In genomic region chr9:7554382-7554781, GRCm38 (mm10) we compare ENCODE assay signal across 9 mouse cellular contexts. TPM values are rescaled to one million over a fixed set of nuclear protein-coding genes. Genes with fewer than 3 reads are reported as not detected.
DNase-seq lines count a peak whose midpoint lies in the region; ATAC-seq and TF ChIP-seq lines count a peak whose summit lies in the region.
"Had no signal": no experiment of that assay in that cellular context is flagged by ENCODE, and none has a peak within 500 bp of the region (broad histone marks: within the 10 kb centered on the region; RNA-seq: fewer than 3 reads in every experiment).

No protein-coding gene starts in this region.

- 35% methylated on average over 3 of the region's 3 CpGs for WGBS in heart, embryonic 12.5 days
- WGBS in thymus, adult 2 months: 30% methylated on average over 3 of the region's 3 CpGs
- WGBS in intestine, embryonic 16.5 days: 36% methylated on average over 3 of the region's 3 CpGs

- H3K27me3 ChIP-seq in heart, embryonic 12.5 days (replicated peaks): no peaks in the 10 kb centered on the region
- no peaks in the 10 kb centered on the region for H3K27me3 ChIP-seq in thymus, adult 2 months (ENCODE audit: control insufficient read depth, insufficient read depth, low read length)
- no peaks in the 10 kb centered on the region for H3K27me3 ChIP-seq in intestine, embryonic 16.5 days (replicated peaks; ENCODE audit: control insufficient read depth, insufficient read depth, low read length)

- H3K4me1 ChIP-seq in heart, embryonic 12.5 days (replicated peaks): no peaks in the 10 kb centered on the region
- H3K4me1 ChIP-seq in thymus, adult 2 months (replicated peaks; ENCODE audit: control insufficient read depth, insufficient read depth, low read length): no peaks in the 10 kb centered on the region
- H3K4me1 ChIP-seq in intestine, embryonic 16.5 days (ENCODE audit: control insufficient read depth, insufficient read depth, low read length): no peaks in the 10 kb centered on the region

- H3K9ac ChIP-seq in heart, embryonic 12.5 days: no peak overlapping the region
- H3K9ac ChIP-seq in intestine, embryonic 16.5 days (ENCODE audit: low read depth, low read length): no peak overlapping the region

- no peak overlapping the region for H3K4me2 ChIP-seq in heart, embryonic 12.5 days
- no peak overlapping the region for H3K4me2 ChIP-seq in intestine, embryonic 16.5 days (ENCODE audit: low read depth, low read length)

- H3K9me3 ChIP-seq in heart, embryonic 12.5 days (replicated peaks): no peaks in the 10 kb centered on the region
- no peaks in the 10 kb centered on the region for H3K9me3 ChIP-seq in intestine, embryonic 16.5 days (ENCODE audit: control insufficient read depth, low read length)

- TF ChIP-seq POLR2A in thymus, adult 2 months (IDR thresholded peaks at IDR 0.05; ENCODE audit: control insufficient read depth, extremely low read depth, insufficient read depth, low read length, poor library complexity): no peak

- no peaks in the 10 kb centered on the region for H3K36me3 ChIP-seq in heart, embryonic 12.5 days
- H3K36me3 ChIP-seq in thymus, adult 2 months (ENCODE audit: control insufficient read depth, insufficient read depth, low read length): no peaks in the 10 kb centered on the region
- H3K36me3 ChIP-seq in intestine, embryonic 16.5 days (ENCODE audit: control insufficient read depth, insufficient read depth, low read length): no peaks in the 10 kb centered on the region

- H3K4me3 ChIP-seq in heart, embryonic 12.5 days: no peak overlapping the region
- H3K4me3 ChIP-seq in thymus, adult 2 months (ENCODE audit: control insufficient read depth, insufficient read depth, low read length): no peak overlapping the region
- H3K4me3 ChIP-seq in intestine, embryonic 16.5 days (ENCODE audit: low read length): no peak overlapping the region

- no peak for ATAC-seq in heart, embryonic 12.5 days (ENCODE audit: insufficient number of reproducible peaks, low FRiP score)
- peak; percentile 87 for ATAC-seq in megakaryocyte-erythroid progenitor cell, adult 5-6 weeks (replicated peaks; ENCODE audit: low FRiP score, low TSS enrichment, poor library complexity, severe bottlenecking)
- no peak for ATAC-seq in intestine, embryonic 16.5 days

- no peak overlapping the region for H3K27ac ChIP-seq in heart, embryonic 12.5 days (ENCODE audit: poor library complexity, severe bottlenecking)
- no peak overlapping the region for H3K27ac ChIP-seq in thymus, adult 2 months (ENCODE audit: control insufficient read depth, insufficient read depth, low read length)
- no peak overlapping the region for H3K27ac ChIP-seq in intestine, embryonic 16.5 days (ENCODE audit: low read length)

- peak; percentile 35 to 67 for DNase-seq in heart, adult 18-20 months
- DNase-seq in thymus, adult 2 months: peak; percentile 24
- DNase-seq in thymus, adult 18-20 months: no peak
- DNase-seq in embryo, embryonic 11.5 days (ENCODE audit: low read depth, low spot score): peak; percentile 3
- no peak for DNase-seq in layer of hippocampus, adult 8-10 months (ENCODE audit: low spot score in 2 of 2)

- TF ChIP-seq CTCF in thymus, adult 2 months (IDR thresholded peaks at IDR 0.05; ENCODE audit: borderline replicate concordance, control insufficient read depth, extremely low read depth, insufficient read depth, low read length, poor library complexity): no peak

RNA-seq across cellular contexts. Expression of gene Mmp8, which starts 3.9 kb away (rescaled TPM):
- total RNA-seq in heart, adult 18-20 months (2021): not detected
- not detected in 2 replicates for polyA plus RNA-seq in heart, embryonic 12.5 days (2016; fragmentation: Nextera tagmentation; extraction: Ambion mirVana)
- polyA plus RNA-seq in thymus, adult 2 months (2012; rRNA removed): 0.31 and 0.64 TPM in 2 replicates
- 0.35 TPM in 1 of 2 replicates, not detected in the other for total RNA-seq in megakaryocyte-erythroid progenitor cell, adult 5-6 weeks (2014; fragmentation: Nextera tagmentation)
- total RNA-seq in megakaryocyte-erythroid progenitor cell, adult 5-6 weeks (2017): 3.4 TPM in 1 of 2 replicates, not detected in the other
- 0.44 and 0.95 TPM in 2 replicates for polyA plus RNA-seq in intestine, embryonic 16.5 days (2015; fragmentation: Nextera tagmentation; extraction: Ambion mirVana)
- not detected for total RNA-seq in layer of hippocampus, adult 8-10 months (2022)

RNA-seq across cellular contexts. Expression of gene Mmp27, which starts 16.8 kb away (rescaled TPM):
- total RNA-seq in heart, adult 18-20 months (2021): under 1 TPM in 1 of 2 experiments, not detected in 1; 0.15 TPM
- not detected in 2 replicates for polyA plus RNA-seq in heart, embryonic 12.5 days (2016; fragmentation: Nextera tagmentation; extraction: Ambion mirVana)
- 0.24 and 0.47 TPM in 2 replicates for polyA plus RNA-seq in thymus, adult 2 months (2012; rRNA removed)
- total RNA-seq in megakaryocyte-erythroid progenitor cell, adult 5-6 weeks (2014; fragmentation: Nextera tagmentation): 0.20 TPM in 1 of 2 replicates, not detected in the other
- 0.80 and 0.95 TPM in 2 replicates for total RNA-seq in megakaryocyte-erythroid progenitor cell, adult 5-6 weeks (2017)
- not detected in 2 replicates for polyA plus RNA-seq in intestine, embryonic 16.5 days (2015; fragmentation: Nextera tagmentation; extraction: Ambion mirVana)
- not detected for total RNA-seq in layer of hippocampus, adult 8-10 months (2022)
- total RNA-seq: hematopoietic stem cell, adult 5-6 weeks had no signal

RNA-seq across cellular contexts. Expression of gene Mmp10, which starts 52.2 kb away (rescaled TPM):
- not detected for total RNA-seq in heart, adult 18-20 months (2021)
- not detected in 2 replicates for polyA plus RNA-seq in heart, embryonic 12.5 days (2016; fragmentation: Nextera tagmentation; extraction: Ambion mirVana)
- not detected in 2 replicates for polyA plus RNA-seq in thymus, adult 2 months (2012; rRNA removed)
- not detected in 2 replicates for total RNA-seq in megakaryocyte-erythroid progenitor cell, adult 5-6 weeks (2014; fragmentation: Nextera tagmentation)
- total RNA-seq in megakaryocyte-erythroid progenitor cell, adult 5-6 weeks (2017): not detected in 2 replicates
- 0.37 and 0.66 TPM in 2 replicates for polyA plus RNA-seq in intestine, embryonic 16.5 days (2015; fragmentation: Nextera tagmentation; extraction: Ambion mirVana)
- total RNA-seq in layer of hippocampus, adult 8-10 months (2022): not detected
- total RNA-seq: hematopoietic stem cell, adult 5-6 weeks had no signal

Comparison
In these comparisons a context has a peak if more than half of its experiments do, and no peak if none do; other contexts are left out.
1. DNase-seq: peak in heart, adult 18-20 months (2 of 2), thymus, adult 2 months (single experiment) and embryo, embryonic 11.5 days (single experiment); none in thymus, adult 18-20 months (0 of 2) and layer of hippocampus, adult 8-10 months (0 of 2).